Mouse (Mus musculus) brain, embryonic 14.5 days (tissue): ENCODE measurements at regions not wholly inside any gene's neighbourhood (a gene's known extent, or its start where the extent isn't known, plus 50 kb on each side); places are given as distances from the start of the nearest gene placed in this dataset.

Experiments
- CTCF ChIP-seq: fragments of 200-500 bp; IDR thresholded peaks from 2 replicates; pipeline ENCODE4 v1.5.1; 2012; ENCODE audit warnings: inconsistent platforms, mild to moderate bottlenecking, moderate library complexity, borderline replicate concordance; ENCODE audit not compliant: insufficient read depth, insufficient read length; ENCODE audit errors: extremely low read depth
- POLR2A ChIP-seq: fragments of 200-500 bp; IDR thresholded peaks from 2 replicates; pipeline ENCODE4 v1.6.1; 2012; ENCODE audit warnings: mild to moderate bottlenecking, inconsistent platforms, borderline replicate concordance; ENCODE audit not compliant: poor library complexity, insufficient read depth, insufficient read length, severe bottlenecking; ENCODE audit errors: extremely low read depth

DNA sequence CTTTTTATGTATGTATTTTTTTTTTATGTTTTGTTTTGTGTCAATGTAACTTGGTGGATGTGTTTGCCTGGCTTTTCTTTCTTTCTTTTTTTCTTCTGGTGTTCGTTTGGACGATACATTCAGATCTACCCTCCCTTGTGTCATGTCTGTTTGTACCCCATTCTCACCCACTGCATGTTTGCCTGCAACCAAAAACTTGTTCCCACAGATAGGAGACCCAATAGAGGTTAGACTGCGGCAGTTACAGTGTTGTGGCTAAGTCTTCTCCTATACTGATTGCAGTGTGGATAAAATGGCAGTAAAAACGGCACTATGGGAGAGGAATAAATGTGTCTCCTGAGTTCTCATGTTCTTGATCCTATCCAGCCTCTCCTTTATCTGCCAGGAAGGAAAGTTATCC, 1525.7 kb upstream of the Tenm4 start:
- TF ChIP-seq CTCF (no peak), POLR2A (no peak)
